Mouse (Mus musculus): ENCODE results near the gene Ap1g1. TPM values are rescaled to one million over a fixed set of nuclear protein-coding genes. Genes with fewer than 3 reads are reported as not detected.

Ap1g1 gene
- polyA plus RNA-seq (2014; fragmentation: Nextera tagmentation; extraction: Ambion mirVana) = 32.7 and 36.5 TPM in 2 replicates

GRCm38 (mm10) chr8:109778280-109778977 lies at the start of gene Ap1g1:
Gene Ap1g1, plus strand, starts transcription at chr8:109778554.
- WGBS = under 1% methylated on average over 63 of the region's 64 CpGs
- peaks cover 16% of the 10 kb centered on the region for H3K4me1 ChIP-seq (replicated peaks; ENCODE audit: control insufficient read depth, insufficient read depth, low read length)
- peak; percentile 99 for ATAC-seq (replicated peaks; ENCODE audit: low FRiP score)
- peak within 1 kb of the TSS; percentile 87 for H3K4me3 ChIP-seq (ENCODE audit: low read depth, low read length)
- peak; percentile 98 for DNase-seq (ENCODE audit: low spot score)
- no peaks in the 10 kb centered on the region for H3K27me3 ChIP-seq (replicated peaks; ENCODE audit: control insufficient read depth, insufficient read depth, low read length)
- peak within 1 kb of the TSS; percentile 79 for H3K4me2 ChIP-seq
- peak within 1 kb of the TSS; percentile 95 for H3K27ac ChIP-seq (ENCODE audit: low read depth, low read length)
- H3K9me3 ChIP-seq (ENCODE audit: control insufficient read depth, low read length) = no peaks in the 10 kb centered on the region
- no peaks in the 10 kb centered on the region for H3K36me3 ChIP-seq (ENCODE audit: control insufficient read depth, insufficient read depth, low read length)
- peak within 1 kb of the TSS; percentile 88 for H3K9ac ChIP-seq (ENCODE audit: low read depth, low read length)

DNA sequence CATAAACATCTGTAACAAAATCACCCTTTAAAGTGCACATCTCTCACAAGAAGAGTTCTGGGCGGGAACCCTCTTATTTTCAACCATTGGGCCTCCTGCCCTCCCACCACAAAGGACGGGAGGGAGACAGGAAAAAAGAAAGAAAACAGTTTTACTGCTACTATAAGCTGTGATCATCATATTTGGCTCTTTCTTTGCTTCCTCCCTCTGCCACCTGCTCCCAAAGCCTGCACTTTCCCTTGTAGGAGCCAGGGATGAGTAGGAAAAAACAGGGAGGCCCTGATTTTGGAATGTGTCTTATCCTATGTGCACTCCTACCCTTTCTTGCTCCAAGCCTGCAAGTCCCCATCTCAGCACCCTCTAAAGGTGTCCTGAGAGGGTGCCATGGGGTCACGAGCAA lies 47.3 kb upstream of the Ap1g1 start:
- Histone ChIP-seq H3K9ac (ENCODE audit: low read depth, low read length) (no peak overlapping the region), H3K4me2 (no peak overlapping the region), H3K27ac (ENCODE audit: low read depth, low read length) (no peak overlapping the region), H3K9me3 (ENCODE audit: control insufficient read depth, low read length) (no peaks in the 10 kb centered on the region), H3K27me3 (replicated peaks; ENCODE audit: control insufficient read depth, insufficient read depth, low read length) (no peaks in the 10 kb centered on the region), H3K4me1 (replicated peaks; ENCODE audit: control insufficient read depth, insufficient read depth, low read length) (peaks cover 3% of the 10 kb centered on the region), H3K4me3 (ENCODE audit: low read depth, low read length) (no peak overlapping the region), H3K36me3 (ENCODE audit: control insufficient read depth, insufficient read depth, low read length) (peaks cover 20% of the 10 kb centered on the region)
- ATAC-seq (replicated peaks; ENCODE audit: low FRiP score) (no peak), DNase-seq (ENCODE audit: low spot score) (no peak)
- WGBS = 83% methylated on average over 3 of the region's 3 CpGs

GRCm38 (mm10) chr8:109734018-109734417 lies 44.3 kb upstream of the Ap1g1 start:
- peaks cover 10% of the 10 kb centered on the region for H3K4me1 ChIP-seq (replicated peaks; ENCODE audit: control insufficient read depth, insufficient read depth, low read length)
- no peak for DNase-seq (ENCODE audit: low spot score)
- H3K9me3 ChIP-seq (ENCODE audit: control insufficient read depth, low read length) = no peaks in the 10 kb centered on the region
- H3K4me3 ChIP-seq (ENCODE audit: low read depth, low read length) = no peak overlapping the region
- H3K27ac ChIP-seq (ENCODE audit: low read depth, low read length) = no peak overlapping the region
- ATAC-seq (replicated peaks; ENCODE audit: low FRiP score) = no peak
- no peak overlapping the region for H3K4me2 ChIP-seq
- H3K9ac ChIP-seq (ENCODE audit: low read depth, low read length) = no peak overlapping the region
- H3K27me3 ChIP-seq (replicated peaks; ENCODE audit: control insufficient read depth, insufficient read depth, low read length) = no peaks in the 10 kb centered on the region
- peaks cover 19% of the 10 kb centered on the region for H3K36me3 ChIP-seq (ENCODE audit: control insufficient read depth, insufficient read depth, low read length)
- 88% methylated on average over 3 of the region's 3 CpGs for WGBS

DNA sequence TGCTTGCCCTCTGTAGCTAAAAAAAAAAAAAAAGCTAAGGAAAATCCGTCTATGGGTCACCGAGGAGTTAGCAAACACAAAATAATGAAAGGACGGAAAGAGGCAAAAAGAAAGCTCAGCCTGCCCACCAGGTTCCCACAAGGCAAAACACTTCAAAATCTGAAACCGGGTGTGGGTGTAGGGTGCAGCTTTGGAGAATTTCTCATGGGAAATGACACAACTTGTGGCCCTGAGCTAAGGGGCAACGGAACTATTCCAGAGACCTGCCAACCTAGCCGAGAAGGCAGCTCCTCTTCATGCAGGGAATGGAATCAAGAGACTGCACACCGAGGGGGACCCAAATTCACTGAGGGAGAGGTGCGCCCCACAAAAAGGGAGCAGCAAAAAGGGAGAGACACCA lies 41.5 kb upstream of the Ap1g1 start:
- Histone ChIP-seq H3K27ac (ENCODE audit: low read depth, low read length) (peak overlapping the region; percentile 73; the same call in 1 of the 2 replicates), H3K9ac (ENCODE audit: low read depth, low read length) (peak overlapping the region; percentile 97), H3K4me2 (peak overlapping the region; percentile 97), H3K4me3 (ENCODE audit: low read depth, low read length) (peak overlapping the region; percentile 99), H3K27me3 (replicated peaks; ENCODE audit: control insufficient read depth, insufficient read depth, low read length) (no peaks in the 10 kb centered on the region), H3K4me1 (replicated peaks; ENCODE audit: control insufficient read depth, insufficient read depth, low read length) (peaks cover 10% of the 10 kb centered on the region), H3K36me3 (ENCODE audit: control insufficient read depth, insufficient read depth, low read length) (peaks cover 12% of the 10 kb centered on the region), H3K9me3 (ENCODE audit: control insufficient read depth, low read length) (no peaks in the 10 kb centered on the region)
- DNase-seq (ENCODE audit: low spot score) = no peak
- WGBS = 10% methylated on average over 8 of the region's 8 CpGs
- ATAC-seq (replicated peaks; ENCODE audit: low FRiP score) = peak; percentile 25

DNA sequence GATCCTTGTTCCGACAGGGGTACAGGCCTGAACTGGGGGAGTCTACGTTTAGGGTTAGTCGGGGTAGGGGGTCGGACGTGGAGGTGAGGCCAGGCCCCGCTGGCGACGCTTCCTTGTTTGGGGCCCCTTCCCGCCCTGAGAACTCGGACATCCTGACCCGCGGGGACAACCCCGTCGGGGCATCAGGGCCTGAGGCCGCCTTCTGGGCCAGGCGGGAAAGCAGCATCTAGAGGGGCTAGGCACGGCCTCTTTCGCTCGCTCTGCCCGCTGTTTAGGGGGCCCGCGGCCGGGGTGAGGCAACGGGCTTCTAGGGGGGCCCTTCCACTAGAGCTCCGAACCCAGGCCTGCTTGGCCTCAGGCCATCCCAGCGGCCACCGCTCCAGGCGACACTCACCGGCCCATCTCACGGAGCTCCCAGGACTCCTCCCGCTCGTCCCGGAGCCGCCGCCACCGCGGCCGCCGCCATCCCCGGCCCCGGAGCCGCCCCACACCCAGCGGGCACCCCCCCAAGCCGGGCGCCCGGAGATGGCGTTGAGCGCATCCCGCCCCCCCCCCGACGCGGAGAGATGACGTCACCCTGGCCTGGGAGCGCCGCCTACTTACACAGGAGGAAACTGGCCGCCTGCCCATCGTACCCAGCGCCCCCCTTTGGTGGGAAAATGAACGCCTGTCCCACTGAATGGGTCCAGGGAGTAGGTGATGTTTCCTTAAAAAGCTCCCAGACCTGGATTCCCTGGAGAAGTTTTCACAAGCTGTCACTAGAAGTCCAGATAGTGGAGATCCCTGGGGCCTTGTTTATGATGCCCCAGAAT lies 40.9 kb upstream of the Ap1g1 start, which contains the start of gene Atxn1l:
TSS of gene Atxn1l (minus strand) at position 503 of the 812 bp plus-strand sequence.
- Histone ChIP-seq H3K9me3 (ENCODE audit: control insufficient read depth, low read length) (no peaks in the 10 kb centered on the region), H3K27me3 (replicated peaks; ENCODE audit: control insufficient read depth, insufficient read depth, low read length) (no peaks in the 10 kb centered on the region), H3K4me3 (ENCODE audit: low read depth, low read length) (peak within 1 kb of the TSS; percentile 99), H3K4me2 (peak within 1 kb of the TSS; percentile 97), H3K27ac (ENCODE audit: low read depth, low read length) (peak within 1 kb of the TSS; percentile 73; the same call in 1 of the 2 replicates), H3K4me1 (replicated peaks; ENCODE audit: control insufficient read depth, insufficient read depth, low read length) (peaks cover 10% of the 10 kb centered on the region), H3K36me3 (ENCODE audit: control insufficient read depth, insufficient read depth, low read length) (peaks cover 11% of the 10 kb centered on the region), H3K9ac (ENCODE audit: low read depth, low read length) (peak within 1 kb of the TSS; percentile 97)
- DNase-seq (ENCODE audit: low spot score) (peak; percentile 92), ATAC-seq (replicated peaks; ENCODE audit: low FRiP score) (peak; percentile 87)
- WGBS = under 1% methylated on average over 58 of the region's 59 CpGs

GRCm38 (mm10) chr8:109738049-109738380 lies 40.3 kb upstream of the Ap1g1 start:
- peak overlapping the region; percentile 99 for H3K4me3 ChIP-seq (ENCODE audit: low read depth, low read length)
- peak overlapping the region; percentile 97 for H3K9ac ChIP-seq (ENCODE audit: low read depth, low read length)
- H3K36me3 ChIP-seq (ENCODE audit: control insufficient read depth, insufficient read depth, low read length) = peaks cover 7% of the 10 kb centered on the region
- no peak for DNase-seq (ENCODE audit: low spot score)
- H3K4me2 ChIP-seq = peak overlapping the region; percentile 97
- H3K27ac ChIP-seq (ENCODE audit: low read depth, low read length) = 0 out of 2 replicates have a peak overlapping the region, but pooled peaks have one; percentile 73
- no peaks in the 10 kb centered on the region for H3K27me3 ChIP-seq (replicated peaks; ENCODE audit: control insufficient read depth, insufficient read depth, low read length)
- H3K9me3 ChIP-seq (ENCODE audit: control insufficient read depth, low read length) = no peaks in the 10 kb centered on the region
- 0 out of 2 replicates have a peak, but pooled peaks have one; percentile 6 for ATAC-seq (replicated peaks; ENCODE audit: low FRiP score)
- peaks cover 10% of the 10 kb centered on the region for H3K4me1 ChIP-seq (replicated peaks; ENCODE audit: control insufficient read depth, insufficient read depth, low read length)
- 91% methylated on average over 1 of the region's 1 CpGs for WGBS

- H3K4me3 ChIP-seq (ENCODE audit: low read depth, low read length) = no peak overlapping the region
- no peak for ATAC-seq (replicated peaks; ENCODE audit: low FRiP score)
- H3K27me3 ChIP-seq (replicated peaks; ENCODE audit: control insufficient read depth, insufficient read depth, low read length) = no peaks in the 10 kb centered on the region
- H3K27ac ChIP-seq (ENCODE audit: low read depth, low read length) = no peak overlapping the region
- no peaks in the 10 kb centered on the region for H3K4me1 ChIP-seq (replicated peaks; ENCODE audit: control insufficient read depth, insufficient read depth, low read length)
- no peak for DNase-seq (ENCODE audit: low spot score)
- H3K9me3 ChIP-seq (ENCODE audit: control insufficient read depth, low read length) = no peaks in the 10 kb centered on the region
- 82% methylated on average over 12 of the region's 12 CpGs for WGBS
- no peak overlapping the region for H3K4me2 ChIP-seq
- H3K9ac ChIP-seq (ENCODE audit: low read depth, low read length) = no peak overlapping the region
- no peaks in the 10 kb centered on the region for H3K36me3 ChIP-seq (ENCODE audit: control insufficient read depth, insufficient read depth, low read length)
These were observed 30.7 kb upstream of the Ap1g1 start for GRCm38 (mm10) chr8:109747468-109748199.

GRCm38 (mm10) chr8:109750274-109750673 lies 28.1 kb upstream of the Ap1g1 start:
- Histone ChIP-seq H3K27ac (ENCODE audit: low read depth, low read length) (no peak overlapping the region), H3K4me3 (ENCODE audit: low read depth, low read length) (no peak overlapping the region), H3K36me3 (ENCODE audit: control insufficient read depth, insufficient read depth, low read length) (no peaks in the 10 kb centered on the region), H3K4me2 (no peak overlapping the region), H3K9me3 (ENCODE audit: control insufficient read depth, low read length) (no peaks in the 10 kb centered on the region), H3K4me1 (replicated peaks; ENCODE audit: control insufficient read depth, insufficient read depth, low read length) (no peaks in the 10 kb centered on the region), H3K27me3 (replicated peaks; ENCODE audit: control insufficient read depth, insufficient read depth, low read length) (no peaks in the 10 kb centered on the region), H3K9ac (ENCODE audit: low read depth, low read length) (no peak overlapping the region)
- 45% methylated on average over 5 of the region's 5 CpGs for WGBS
- ATAC-seq (replicated peaks; ENCODE audit: low FRiP score) = no peak
- no peak for DNase-seq (ENCODE audit: low spot score)
